Mouse (Mus musculus): ENCODE data around the gene Rpl27. TPM values are rescaled to one million over a fixed set of nuclear protein-coding genes. Genes with fewer than 3 reads are reported as not detected.

The Rpl27 gene
- 10 to 100 TPM; 31.5 to 34.7 TPM for total RNA-seq (2021)
- long read RNA-seq, experiment 1, transcript Rpl27-201 (5 exons, 614 nt): major isoform, 21 of 31 reads
- long read RNA-seq, experiment 1, partial matches to known transcripts: 2 of 31 reads
- long read RNA-seq, experiment 1, other reads (novel, unspliced or antisense): 2 of 31 reads
- long read RNA-seq, experiment 2, transcript Rpl27-201 (5 exons, 614 nt): major isoform, 12 of 20 reads
- long read RNA-seq, experiment 2, transcript Rpl27-202 (4 exons, 732 nt): minor isoform, 5 of 20 reads
- long read RNA-seq, experiment 2, partial matches to known transcripts: 1 of 20 reads
- long read RNA-seq, experiment 2, other reads (novel, unspliced or antisense): 2 of 20 reads

DNA sequence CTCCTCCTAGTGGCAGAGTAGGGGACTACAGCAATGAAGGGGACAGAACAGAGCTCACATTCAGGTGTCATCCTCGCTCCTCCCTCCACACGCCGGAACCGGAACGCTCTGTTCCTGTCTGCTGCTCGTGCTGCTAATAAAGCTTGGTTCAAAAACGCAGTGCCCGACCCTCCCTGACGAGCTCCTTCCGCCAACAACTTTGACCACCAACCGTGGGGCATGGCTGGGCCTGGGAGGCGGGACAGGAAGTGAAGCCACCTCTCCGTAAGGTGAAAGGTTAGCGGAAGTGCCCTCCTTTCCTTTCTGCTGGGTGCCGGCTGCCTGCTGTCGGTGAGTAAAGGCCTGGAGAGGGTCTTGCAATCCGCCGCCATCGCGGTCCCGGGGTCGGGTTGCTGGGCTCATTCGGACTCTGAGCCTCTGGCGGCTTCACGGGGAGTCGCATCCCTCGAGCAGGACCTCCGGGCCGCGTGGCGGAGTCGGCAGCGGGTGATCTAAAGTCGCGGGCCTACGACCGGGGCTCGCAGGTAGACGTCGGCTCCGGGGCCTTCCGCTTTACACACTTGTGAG, at the start of gene Rpl27:
Rpl27 (plus strand) TSS at position 172 of the 567 bp plus-strand sequence.
- peak; percentile 58 for TF ChIP-seq CTCF (IDR thresholded peaks at IDR 0.05)
- Histone ChIP-seq H3K27ac (peak within 1 kb of the TSS; percentile 94), H3K4me3 (peak within 1 kb of the TSS; percentile 95)
- intact Hi-C loops (cut with DNase I): loop anchor here (1.0 to 2.0 kb wide), 2 partner anchors 17 to 110 kb away; partner anchors contain the start of genes Gm27029, Nbr1, Ptges3l and Rundc1
- peak; percentile 93 to 96 for DNase-seq (ENCODE audit: extremely low spot score in 1 of 2, low spot score in 2 of 2)

DNA sequence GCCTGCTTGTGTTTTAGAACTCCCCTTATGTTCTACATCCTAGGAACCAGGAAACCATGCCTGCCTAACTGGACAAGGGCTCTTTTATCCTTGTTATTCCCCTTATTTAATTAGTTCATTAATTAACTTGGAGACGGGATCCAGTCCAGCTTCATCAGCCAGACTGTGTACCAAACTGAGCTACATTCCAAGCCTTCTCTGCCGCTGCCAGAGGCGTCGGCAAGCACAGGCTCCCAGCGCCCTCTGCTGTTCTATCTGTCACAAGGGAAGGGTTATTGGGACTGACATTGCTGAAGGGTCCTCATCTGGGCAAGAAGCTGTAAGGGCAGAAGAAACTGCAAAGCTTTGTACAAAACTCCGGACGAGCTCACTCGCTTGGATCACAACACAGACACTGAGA, 47.0 kb upstream of the Rpl27 start:
- intact Hi-C loops (cut with DNase I): loop anchor here (1.0 to 5.0 kb wide), 2 partner anchors 72 to 183 kb away; no protein-coding TSS in a partner anchor
- peak; percentile 91 for TF ChIP-seq CTCF (IDR thresholded peaks at IDR 0.05)
- H3K27ac ChIP-seq: no peak overlapping the region
- peak; percentile 59 to 68 for DNase-seq (ENCODE audit: extremely low spot score in 1 of 2, low spot score in 2 of 2)
- no peak overlapping the region for H3K4me3 ChIP-seq

DNA sequence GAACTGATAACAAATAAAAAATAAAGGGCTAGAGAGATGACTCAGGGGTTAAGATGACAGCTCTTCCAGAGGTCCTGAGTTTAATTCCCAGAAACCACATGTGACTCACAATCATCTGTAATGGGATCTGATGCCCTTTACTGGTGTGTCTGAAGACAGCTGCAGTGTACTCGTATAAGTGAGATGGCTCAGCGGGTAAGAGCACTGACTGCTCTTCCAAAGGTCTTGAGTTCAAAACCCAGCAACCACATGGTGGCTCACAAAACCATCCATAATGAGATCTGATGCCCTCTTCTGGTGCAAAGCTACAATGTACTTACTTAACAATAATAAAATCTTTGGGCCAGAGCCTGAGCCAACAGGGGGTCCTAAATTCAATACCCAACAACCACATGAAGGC, 26.8 kb upstream of the Rpl27 start:
- intact Hi-C loops (cut with DNase I): no loop called here
- no peak overlapping the region for H3K27ac ChIP-seq
- no peak overlapping the region for H3K4me3 ChIP-seq
- no peak; the same call in none of the 2 replicates for TF ChIP-seq CTCF (IDR thresholded peaks at IDR 0.05)
- DNase-seq (ENCODE audit: extremely low spot score in 1 of 2, low spot score in 2 of 2): no peak

DNA sequence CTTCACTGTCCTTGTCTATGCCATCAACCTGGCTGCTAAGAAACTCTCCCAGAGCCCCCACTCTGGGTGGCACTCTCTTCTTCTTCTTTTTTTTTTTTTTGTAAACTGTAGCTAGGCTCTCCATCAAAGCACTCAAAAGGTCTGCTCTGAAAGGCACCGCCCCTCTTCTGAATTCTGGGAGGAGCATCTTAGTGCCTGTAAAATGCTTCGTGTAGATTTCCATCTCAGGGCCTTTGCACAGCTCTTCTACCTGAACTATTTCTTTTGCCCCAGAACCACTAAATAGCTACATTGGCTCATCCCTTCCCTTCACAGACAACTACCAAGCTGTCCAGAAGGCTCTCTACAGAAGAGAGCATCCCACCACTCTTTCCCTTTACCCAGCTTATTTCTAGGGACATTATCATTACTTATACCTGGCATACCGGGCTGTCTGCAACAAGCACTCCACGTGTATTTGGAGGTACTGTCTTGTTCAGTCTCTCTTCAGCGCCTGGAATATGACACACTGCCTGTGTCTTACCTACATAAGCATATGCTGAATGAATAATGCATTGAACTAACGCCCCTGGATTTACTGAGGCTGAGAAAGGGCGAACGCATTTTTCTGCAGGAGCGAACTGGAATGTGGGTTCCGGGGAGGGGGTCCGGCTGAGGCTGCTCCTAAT, 25.5 kb upstream of the Rpl27 start:
- DNase-seq (ENCODE audit: extremely low spot score in 1 of 2, low spot score in 2 of 2): no peak
- intact Hi-C loops (cut with DNase I): no loop called here
- peak overlapping the region; percentile 74 for H3K4me3 ChIP-seq
- TF ChIP-seq CTCF (IDR thresholded peaks at IDR 0.05): no peak
- H3K27ac ChIP-seq: peak overlapping the region; percentile 86

DNA sequence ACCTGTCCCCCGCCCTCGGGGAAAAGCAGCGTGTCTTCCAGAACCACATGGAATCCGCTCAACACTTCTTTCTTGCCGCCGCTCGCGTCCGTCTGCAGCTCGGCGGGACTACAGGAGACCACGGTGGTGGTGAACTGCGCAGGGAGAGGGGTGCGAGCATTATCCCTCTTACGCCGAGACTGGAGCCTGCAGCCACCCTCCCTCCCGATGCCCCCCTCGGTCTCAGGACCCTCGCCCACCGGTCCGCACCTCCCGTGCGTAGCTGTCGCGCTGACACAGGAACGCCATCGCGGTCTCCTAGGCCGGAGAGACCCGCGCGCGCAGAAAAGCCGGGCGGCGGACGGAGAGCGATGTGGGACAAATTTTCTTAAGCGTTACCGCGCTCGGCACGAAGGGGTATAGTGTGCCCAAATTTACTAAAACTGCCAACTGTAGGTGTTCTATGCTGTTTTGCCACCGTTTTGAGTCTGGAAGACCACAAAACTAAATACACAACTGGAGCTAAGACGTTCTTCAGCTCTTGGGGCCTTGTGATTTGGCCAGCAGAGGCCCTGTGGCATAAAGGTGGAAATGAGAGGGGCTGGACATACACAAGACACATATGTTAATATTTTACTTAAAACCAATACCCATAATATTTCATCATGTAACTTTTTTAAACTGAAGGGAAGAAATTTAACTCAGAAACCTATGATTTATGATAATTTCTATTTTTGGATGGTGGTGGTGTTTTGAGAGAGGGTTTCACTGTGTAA, 24.8 kb upstream of the Rpl27 start, which contains the start of gene Aarsd1:
Aarsd1 (minus strand) TSS at position 515 of the 755 bp plus-strand sequence.
- intact Hi-C loops (cut with DNase I): no loop called here
- peak within 1 kb of the TSS; percentile 74 for H3K4me3 ChIP-seq
- H3K27ac ChIP-seq: peak within 1 kb of the TSS; percentile 86
- TF ChIP-seq CTCF (IDR thresholded peaks at IDR 0.05): no peak; the same call in 1 of the 2 replicates
- peak; percentile 87 to 94 for DNase-seq (ENCODE audit: extremely low spot score in 1 of 2, low spot score in 2 of 2)

DNA sequence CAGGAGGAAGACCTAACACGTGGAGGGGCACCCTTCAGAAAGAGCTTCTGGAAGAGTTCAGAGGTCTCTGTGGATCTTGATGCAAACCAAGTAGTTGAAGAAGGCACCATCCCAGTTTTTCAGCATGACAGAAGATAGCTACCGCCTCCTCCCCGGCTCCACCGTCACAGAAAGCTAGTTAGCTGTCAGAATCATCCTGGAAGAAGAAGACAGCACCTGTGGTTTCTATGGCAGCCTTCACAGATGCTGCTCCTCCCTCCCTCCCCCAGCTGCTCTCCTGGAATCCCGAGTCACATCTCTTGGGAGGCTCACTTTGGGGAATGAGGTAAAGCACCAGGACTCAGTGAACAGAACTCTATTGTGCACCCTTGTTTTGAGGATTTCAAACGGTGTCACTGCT, 23.1 kb upstream of the Rpl27 start:
- Histone ChIP-seq H3K4me3 (no peak overlapping the region), H3K27ac (no peak overlapping the region; the same call in 1 of the 2 replicates)
- TF ChIP-seq CTCF (IDR thresholded peaks at IDR 0.05): no peak
- intact Hi-C loops (cut with DNase I): no loop called here
- peak; percentile 28 to 62 for DNase-seq (ENCODE audit: extremely low spot score in 1 of 2, low spot score in 2 of 2)

DNA sequence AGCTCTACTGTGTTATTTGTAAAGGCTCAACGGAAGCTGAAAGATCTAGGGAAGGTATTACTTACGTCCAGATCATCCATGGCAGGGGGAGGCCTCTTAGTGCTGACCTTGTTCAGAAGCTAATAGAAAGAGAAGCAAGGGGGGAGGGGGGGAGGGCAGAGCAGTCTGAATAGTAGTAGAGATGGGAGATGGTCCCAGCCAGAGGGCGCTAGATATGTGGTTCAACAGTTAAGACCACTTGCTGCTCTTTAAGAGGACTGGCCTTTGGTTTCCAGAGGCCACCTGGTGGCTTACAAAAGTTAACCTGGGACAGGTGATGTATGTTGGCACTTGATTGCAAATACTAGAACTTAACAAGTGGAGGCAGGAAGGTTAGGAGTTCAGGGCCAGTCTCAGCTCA, 22.5 kb upstream of the Rpl27 start:
- Histone ChIP-seq H3K4me3 (no peak overlapping the region), H3K27ac (no peak overlapping the region)
- intact Hi-C loops (cut with DNase I): no loop called here
- DNase-seq (ENCODE audit: extremely low spot score in 1 of 2, low spot score in 2 of 2): no peak
- TF ChIP-seq CTCF (IDR thresholded peaks at IDR 0.05): peak; percentile 23

DNA sequence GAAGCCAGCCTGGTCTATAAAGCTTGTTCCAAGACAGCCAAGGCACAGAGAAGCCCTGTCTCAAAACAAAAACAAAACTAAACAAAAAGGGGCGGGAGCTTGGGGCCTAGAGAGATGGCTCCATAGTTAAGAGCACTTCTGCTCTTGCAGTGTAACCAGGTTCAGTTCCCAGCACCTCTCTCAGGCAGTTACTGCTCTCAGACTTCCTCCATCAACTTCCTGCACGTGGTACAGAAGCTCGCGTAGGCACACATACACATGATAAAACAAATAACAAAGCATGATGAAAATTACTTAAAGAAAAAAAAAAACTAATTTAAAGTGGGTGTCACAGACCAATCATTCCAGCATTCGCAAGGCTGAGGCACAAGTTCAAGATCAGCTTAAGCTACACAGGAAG, 21.9 kb upstream of the Rpl27 start:
- no peak overlapping the region for H3K4me3 ChIP-seq
- TF ChIP-seq CTCF (IDR thresholded peaks at IDR 0.05): no peak
- intact Hi-C loops (cut with DNase I): no loop called here
- no peak overlapping the region for H3K27ac ChIP-seq
- DNase-seq (ENCODE audit: extremely low spot score in 1 of 2, low spot score in 2 of 2): no peak

DNA sequence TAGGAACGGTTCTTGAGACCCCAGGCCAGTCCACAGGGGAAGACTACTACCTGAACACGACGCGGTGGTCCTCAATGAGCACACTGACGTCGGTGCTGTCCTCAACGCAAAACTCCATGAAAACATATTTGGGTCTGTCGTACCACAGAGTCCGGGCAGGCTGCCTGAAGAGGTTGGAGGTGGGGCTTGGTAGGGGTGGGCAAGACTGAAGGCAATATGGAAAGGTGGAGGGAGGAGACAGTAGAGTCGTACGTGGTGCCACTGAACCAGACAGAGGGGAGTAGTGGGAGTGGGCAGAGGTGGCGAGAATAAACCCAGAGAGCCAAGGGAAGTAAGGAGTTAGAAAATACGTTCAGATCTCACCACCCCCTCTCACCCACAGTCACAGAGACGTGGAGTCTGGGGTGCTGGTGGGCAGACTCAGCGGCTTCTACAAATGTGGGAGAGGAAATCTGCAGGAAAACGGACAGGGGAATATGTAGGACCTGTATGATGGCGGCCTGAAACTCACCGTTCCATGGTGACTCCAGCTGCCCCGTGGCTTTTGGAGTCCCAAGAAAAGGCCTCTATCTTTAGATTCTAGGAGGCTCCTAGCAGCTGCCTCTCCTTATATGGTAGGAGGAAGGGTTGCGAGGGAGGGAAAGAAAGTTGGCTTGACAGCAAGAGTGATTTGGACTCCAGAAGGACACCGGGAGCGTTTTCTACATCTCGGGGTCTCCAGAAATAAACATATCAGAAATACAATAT, 17.8 kb upstream of the Rpl27 start, which contains the start of gene Gm27029:
Gm27029 (minus strand) TSS at position 692 of the 747 bp plus-strand sequence.
- Histone ChIP-seq H3K27ac (peak within 1 kb of the TSS; percentile 80), H3K4me3 (peak within 1 kb of the TSS; percentile 75)
- TF ChIP-seq CTCF (IDR thresholded peaks at IDR 0.05): no peak
- intact Hi-C loops (cut with DNase I): loop anchor here (2.0 kb wide), 1 partner anchor 19 kb away; the partner anchor contains the start of gene Rpl27
- peak; percentile 38 to 43 for DNase-seq (ENCODE audit: extremely low spot score in 1 of 2, low spot score in 2 of 2)

DNA sequence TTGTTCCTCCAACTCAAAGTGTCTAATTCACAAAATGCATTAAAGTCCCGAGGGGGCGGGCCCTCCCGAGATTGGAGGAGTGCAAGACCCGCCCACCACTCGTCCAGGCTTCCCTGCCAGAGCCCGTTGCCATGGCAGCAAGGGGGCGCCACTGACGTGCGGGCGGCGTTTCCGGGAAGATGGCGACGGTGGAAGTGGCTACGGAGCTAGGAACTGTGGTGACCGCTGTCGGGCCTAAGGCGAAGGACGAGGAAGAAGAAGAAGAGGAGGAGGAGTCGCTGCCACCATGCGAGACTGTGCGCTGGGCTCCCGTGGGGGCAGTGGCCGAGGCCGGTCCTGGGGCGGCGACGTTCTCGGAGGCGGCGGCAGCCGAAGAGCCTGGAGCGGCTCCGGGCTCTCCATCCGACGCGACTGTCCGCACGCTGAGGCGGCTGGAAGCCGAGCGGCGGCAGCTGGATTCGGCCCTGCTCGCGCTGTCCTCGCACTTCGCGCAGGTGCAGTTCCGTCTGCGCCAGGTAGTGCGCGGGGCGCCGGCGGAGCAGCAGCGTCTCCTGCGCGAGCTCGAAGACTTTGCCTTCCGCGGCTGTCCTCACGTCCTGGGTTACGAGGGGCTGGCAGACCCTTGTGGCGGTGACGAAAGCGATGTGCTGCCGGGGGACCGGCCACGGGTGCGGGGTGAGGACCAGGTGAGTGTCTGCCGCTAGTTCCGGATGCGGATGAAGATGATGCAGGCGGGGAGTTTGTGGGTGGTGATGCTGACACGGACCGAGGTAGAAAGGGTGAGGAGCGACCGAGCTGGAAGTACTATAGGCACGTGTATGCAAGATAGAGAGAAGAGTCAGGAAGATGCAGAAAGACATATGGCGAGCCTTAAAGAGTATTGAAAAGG, 16.9 kb upstream of the Rpl27 start, which contains the start of the genes Rundc1 and Ptges3l:
Rundc1 (plus strand) TSS at position 161 of the 889 bp plus-strand sequence.
Ptges3l (minus strand) TSS at position 409 of the 889 bp plus-strand sequence.
- H3K4me3 ChIP-seq: peak within 1 kb of the TSS; percentile 75
- intact Hi-C loops (cut with DNase I): loop anchor here (2.0 kb wide), 1 partner anchor 18 kb away; the partner anchor contains the start of gene Rpl27
- peak; percentile 20 for TF ChIP-seq CTCF (IDR thresholded peaks at IDR 0.05)
- H3K27ac ChIP-seq: peak within 1 kb of the TSS; percentile 80
- peak; percentile 98 to 99 for DNase-seq (ENCODE audit: extremely low spot score in 1 of 2, low spot score in 2 of 2)
